ENCODE assay signal across 8 mouse cellular contexts in genomic region chr15:89498961-89499688, GRCm38 (mm10). TPM values are rescaled to one million over a fixed set of nuclear protein-coding genes. Genes with fewer than 3 reads are reported as not detected.
DNase-seq lines count a peak whose midpoint lies in the region; ATAC-seq and TF ChIP-seq lines count a peak whose summit lies in the region.

Gene Shank3 (plus strand): TSS chr15:89499623.

- intact Hi-C loops in left cerebral cortex, adult 2 months (cut with DNase I), result loop anchor here (1.0 to 5.0 kb wide), 3 partner anchors 22 to 45 kb away; partner anchors contain the start of gene Arsa

- peaks cover 19% of the 10 kb centered on the region for H3K27me3 ChIP-seq in intestine, embryonic 16.5 days (replicated peaks; ENCODE audit: control insufficient read depth, insufficient read depth, low read length)

- peak within 1 kb of the TSS; percentile 98 for H3K4me2 ChIP-seq in intestine, embryonic 16.5 days (ENCODE audit: low read depth, low read length)

- ATAC-seq in intestine, embryonic 16.5 days, result peak; percentile 36
- peak; percentile 12 for ATAC-seq in megakaryocyte progenitor cell, adult 5-6 weeks (replicated peaks; ENCODE audit: poor library complexity)

- peaks cover 25% of the 10 kb centered on the region for H3K4me1 ChIP-seq in brown adipose tissue, adult 24 weeks (ENCODE audit: control insufficient read depth, insufficient read depth, insufficient read length, low read length)
- peaks cover 11% of the 10 kb centered on the region for H3K4me1 ChIP-seq in intestine, embryonic 16.5 days (ENCODE audit: control insufficient read depth, insufficient read depth, low read length)

- peak within 1 kb of the TSS; percentile 81 for H3K4me3 ChIP-seq in left cerebral cortex, adult 2 months
- peak within 1 kb of the TSS; percentile 82 for H3K4me3 ChIP-seq in brown adipose tissue, adult 24 weeks (ENCODE audit: insufficient read depth, low read depth, low read length)
- H3K4me3 ChIP-seq in intestine, embryonic 16.5 days (ENCODE audit: low read length), result peak within 1 kb of the TSS; percentile 75

- H3K9ac ChIP-seq in intestine, embryonic 16.5 days (ENCODE audit: low read depth, low read length), result peak within 1 kb of the TSS; percentile 81

- no peaks in the 10 kb centered on the region for H3K36me3 ChIP-seq in intestine, embryonic 16.5 days (ENCODE audit: control insufficient read depth, insufficient read depth, low read length)

- no peaks in the 10 kb centered on the region for H3K9me3 ChIP-seq in intestine, embryonic 16.5 days (ENCODE audit: control insufficient read depth, low read length)

- peak within 1 kb of the TSS; percentile 96 for H3K27ac ChIP-seq in left cerebral cortex, adult 2 months
- peak within 1 kb of the TSS; percentile 99 for H3K27ac ChIP-seq in brown adipose tissue, adult 24 weeks (replicated peaks; ENCODE audit: low read depth, low read length)
- peak within 1 kb of the TSS; percentile 23 for H3K27ac ChIP-seq in intestine, embryonic 16.5 days (ENCODE audit: low read length)

- WGBS in intestine, embryonic 16.5 days, result 2% methylated on average over 40 of the region's 72 CpGs

- no peak for TF ChIP-seq CTCF in left cerebral cortex, adult 2 months (IDR thresholded peaks at IDR 0.05)

- DNase-seq in left cerebral cortex, adult 2 months (ENCODE audit: extremely low spot score in 1 of 2, low spot score in 2 of 2), result peak; percentile 44 to 54
- DNase-seq in left cerebral cortex, adult 9 months (ENCODE audit: low spot score in 2 of 2), result no peak
- DNase-seq in gastrocnemius, postnatal 4 days (ENCODE audit: low spot score in 2 of 2), result no peak
- peak; percentile 36 to 44 for DNase-seq in thymus, postnatal 10 days (ENCODE audit: low spot score in 2 of 2)
- DNase-seq in urinary bladder, postnatal 14 days (ENCODE audit: low spot score), result no peak

RNA-seq across cellular contexts. Expression of gene Shank3, which starts in this region (rescaled TPM):
- total RNA-seq in left cerebral cortex, adult 2 months (2021), result 100 to 1,000 TPM; 222 to 239 TPM
- polyA plus RNA-seq in brown adipose tissue, adult 24 weeks (2012; ENCODE audit: insufficient read depth, insufficient read length, missing spikeins), result 6.8 and 15.5 TPM in 2 replicates
- 10 to 100 TPM; 30.4 to 35.7 TPM for total RNA-seq in gastrocnemius, postnatal 4 days (2021)
- polyA plus RNA-seq in intestine, embryonic 16.5 days (2015; fragmentation: Nextera tagmentation; extraction: Ambion mirVana), result 0.70 and 0.80 TPM in 2 replicates
- 1.8 and 4.2 TPM in 2 replicates for total RNA-seq in megakaryocyte progenitor cell, adult 5-6 weeks (2015)
- total RNA-seq in megakaryocyte progenitor cell, adult 5-6 weeks (2017), result 1.3 and 3.1 TPM in 2 replicates

Comparison
In these comparisons a context has a peak if more than half of its experiments do, and no peak if none do; other contexts are left out.
1. RNA of gene Shank3 (total RNA-seq): 222 to 239 TPM in left cerebral cortex, adult 2 months; 30.4 to 35.7 TPM in gastrocnemius, postnatal 4 days and 1.3 to 4.2 TPM in megakaryocyte progenitor cell, adult 5-6 weeks; every median in the first group is over 4 times any median in the second.
2. DNase-seq: peak in left cerebral cortex, adult 2 months (2 of 2) and thymus, postnatal 10 days (2 of 2); none in left cerebral cortex, adult 9 months (0 of 2), gastrocnemius, postnatal 4 days (0 of 2) and urinary bladder, postnatal 14 days (single experiment).
3. Peak in ATAC-seq, H3K4me3 ChIP-seq, H3K27ac ChIP-seq, H3K9ac ChIP-seq and H3K4me2 ChIP-seq in intestine, embryonic 16.5 days; RNA of the gene not detected or under 1 TPM.
4. H3K27ac ChIP-seq: peak in every context shown above with its lines; median percentile 99 in brown adipose tissue, adult 24 weeks; 96 in left cerebral cortex, adult 2 months; 23 in intestine, embryonic 16.5 days.
5. Peak in every context shown above with its lines, with median percentiles within 50 percentile points of each other: H3K4me3 ChIP-seq.